Mouse (Mus musculus): ENCODE measurements around the gene Cfdp1. TPM values are rescaled to one million over a fixed set of nuclear protein-coding genes. Genes with fewer than 3 reads are reported as not detected.

The Cfdp1 gene
- 147 and 168 TPM in 2 replicates for total RNA-seq (2015)
- total RNA-seq (2017), result 176 and 251 TPM in 2 replicates

DNA sequence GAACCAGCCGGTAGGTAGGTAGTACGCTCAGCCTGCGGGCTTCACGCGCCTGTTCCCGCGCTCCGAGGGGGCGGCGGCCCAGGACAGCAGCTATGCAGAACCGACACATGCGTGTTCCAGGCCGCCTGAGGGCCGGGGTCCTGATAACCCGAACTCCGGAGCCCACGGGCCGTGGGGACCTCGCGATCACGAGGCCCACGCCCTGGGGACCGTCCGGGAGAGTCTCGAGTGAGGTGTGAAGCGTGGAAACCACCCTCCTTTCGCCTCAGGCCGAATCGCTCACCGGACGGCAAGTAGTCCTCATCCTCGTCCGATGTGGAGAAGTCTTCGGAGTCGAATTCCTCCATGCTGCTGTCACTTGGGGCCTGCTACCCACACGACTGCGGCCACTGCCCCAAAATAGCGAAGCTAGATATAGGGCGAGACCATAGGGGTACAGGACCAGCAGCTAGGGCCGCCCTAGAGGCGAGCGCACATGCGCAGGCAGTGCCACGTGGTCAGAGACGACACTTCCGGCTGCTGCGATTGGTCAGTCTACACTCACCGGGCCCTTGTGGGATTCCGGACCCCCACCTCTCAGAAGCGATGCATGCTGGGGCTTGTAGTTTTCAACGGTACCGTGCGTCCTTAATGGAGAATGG, at the start of gene Cfdp1:
TSS of gene Cfdp1 (minus strand) at position 431 of the 641 bp plus-strand sequence.
- ATAC-seq (replicated peaks; ENCODE audit: poor library complexity), result peak; percentile 97

- no peak for ATAC-seq (replicated peaks; ENCODE audit: poor library complexity)
Observed at GRCm38 (mm10) chr8:111902080-111902479, 48.0 kb upstream of the Cfdp1 start.

GRCm38 (mm10) chr8:111898586-111898985, 44.5 kb upstream of the Cfdp1 start:
- ATAC-seq (replicated peaks; ENCODE audit: poor library complexity), result no peak

GRCm38 (mm10) chr8:111894955-111895354, 40.9 kb upstream of the Cfdp1 start:
- ATAC-seq (replicated peaks; ENCODE audit: poor library complexity), result peak; percentile 60; the same call in 1 of the 2 replicates

DNA sequence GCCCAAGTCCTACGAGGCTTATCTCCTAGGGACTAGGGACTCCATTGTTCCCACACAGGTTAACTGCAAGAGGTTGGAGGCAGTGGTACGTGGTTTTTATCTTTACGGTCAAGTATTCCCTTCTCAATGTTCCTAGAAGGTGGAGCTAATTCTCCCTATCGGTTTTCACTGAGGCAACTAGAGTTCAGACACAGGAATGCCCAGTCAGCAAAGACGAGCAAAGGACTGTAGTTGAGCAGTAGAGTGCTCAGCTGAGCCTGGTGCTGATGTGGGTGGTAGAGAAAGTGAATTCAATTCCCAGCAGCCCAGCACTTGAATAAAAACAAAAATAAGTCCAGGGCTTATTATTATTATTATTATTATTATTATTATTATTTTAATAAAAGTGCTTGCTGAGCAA, 38.5 kb upstream of the Cfdp1 start:
- no peak for ATAC-seq (replicated peaks; ENCODE audit: poor library complexity)

DNA sequence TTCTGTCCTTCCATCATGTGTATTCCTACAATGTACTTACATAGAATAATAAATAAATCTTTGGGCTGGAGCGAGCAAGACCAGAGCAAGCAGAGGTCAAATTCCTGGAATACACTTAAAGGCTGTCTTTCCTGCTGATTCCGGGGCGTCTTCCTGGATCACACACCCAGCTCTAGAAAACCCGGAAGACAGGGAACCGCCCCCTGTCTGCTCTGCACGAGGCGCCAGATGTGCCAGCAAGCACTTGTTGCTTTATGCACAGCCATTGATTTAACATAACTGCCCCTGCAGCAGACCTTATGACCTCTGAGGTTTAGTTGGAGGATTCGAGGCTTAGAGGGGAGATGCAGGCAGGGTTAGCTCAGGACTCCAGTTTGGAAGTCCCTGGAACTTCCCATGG, 37.9 kb upstream of the Cfdp1 start:
- no peak for ATAC-seq (replicated peaks; ENCODE audit: poor library complexity)

GRCm38 (mm10) chr8:111890911-111891303, 36.8 kb upstream of the Cfdp1 start:
- no peak for ATAC-seq (replicated peaks; ENCODE audit: poor library complexity)

GRCm38 (mm10) chr8:111889931-111890910, 36.1 kb upstream of the Cfdp1 start:
- peak; percentile 52 for ATAC-seq (replicated peaks; ENCODE audit: poor library complexity)

- no peak for ATAC-seq (replicated peaks; ENCODE audit: poor library complexity)
Observed at GRCm38 (mm10) chr8:111888091-111888650, 34.1 kb upstream of the Cfdp1 start.

- peak; percentile 57; the same call in 1 of the 2 replicates for ATAC-seq (replicated peaks; ENCODE audit: poor library complexity)
Observed at GRCm38 (mm10) chr8:111887479-111887878, 33.4 kb upstream of the Cfdp1 start.

DNA sequence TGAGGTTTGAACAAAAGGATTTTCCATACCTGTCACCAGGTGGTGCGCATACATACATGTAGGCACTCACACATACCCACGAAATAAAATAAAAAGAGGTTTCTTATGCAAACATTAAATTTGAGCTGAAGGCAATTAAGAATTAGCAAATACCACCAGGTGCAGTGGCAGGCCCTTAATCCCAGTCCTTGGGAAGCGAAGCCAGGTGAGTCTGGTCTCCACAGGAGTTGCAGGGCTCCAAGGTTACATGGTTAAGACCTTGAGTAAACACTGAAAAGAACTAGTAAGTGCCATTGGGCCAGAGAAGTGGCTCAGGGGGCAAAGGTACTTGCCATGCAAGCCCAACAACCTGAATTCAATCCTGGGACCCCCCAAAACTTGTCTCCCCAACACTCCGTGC, 29.5 kb upstream of the Cfdp1 start:
- ATAC-seq (replicated peaks; ENCODE audit: poor library complexity), result no peak

GRCm38 (mm10) chr8:111881591-111881990, 27.5 kb upstream of the Cfdp1 start:
- peak; percentile 82 for ATAC-seq (replicated peaks; ENCODE audit: poor library complexity)

- peak; percentile 37; the same call in 1 of the 2 replicates for ATAC-seq (replicated peaks; ENCODE audit: poor library complexity)
Observed at GRCm38 (mm10) chr8:111877711-111878110, 23.6 kb upstream of the Cfdp1 start.

GRCm38 (mm10) chr8:111876355-111876948, 22.4 kb upstream of the Cfdp1 start, which contains the start of gene Tmem170:
TSS of gene Tmem170 (minus strand) at chr8:111876750.
- ATAC-seq (replicated peaks; ENCODE audit: poor library complexity), result peak; percentile 98

DNA sequence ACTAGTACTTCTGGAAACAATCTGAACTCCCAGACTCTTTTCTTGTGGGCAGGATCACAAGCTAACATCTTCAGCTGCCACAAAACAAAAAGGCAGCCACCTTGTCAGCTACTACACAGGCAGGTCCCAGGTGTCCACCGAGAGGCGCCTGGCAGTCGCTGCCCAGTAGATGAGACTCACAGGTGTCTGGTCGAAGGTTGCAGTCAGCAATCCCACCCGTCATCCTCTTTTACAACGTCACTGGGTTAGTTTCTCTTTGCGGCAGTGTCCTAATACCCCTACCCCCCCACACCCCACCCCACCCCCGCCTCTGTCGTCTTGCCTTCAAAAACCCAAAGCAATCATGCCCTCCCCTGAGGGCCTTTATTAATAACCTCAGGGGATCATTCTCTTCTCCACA, 21.7 kb upstream of the Cfdp1 start:
- ATAC-seq (replicated peaks; ENCODE audit: poor library complexity), result peak; percentile 17

- ATAC-seq (replicated peaks; ENCODE audit: poor library complexity), result no peak
Observed at GRCm38 (mm10) chr8:111871278-111871677, 17.2 kb upstream of the Cfdp1 start.

DNA sequence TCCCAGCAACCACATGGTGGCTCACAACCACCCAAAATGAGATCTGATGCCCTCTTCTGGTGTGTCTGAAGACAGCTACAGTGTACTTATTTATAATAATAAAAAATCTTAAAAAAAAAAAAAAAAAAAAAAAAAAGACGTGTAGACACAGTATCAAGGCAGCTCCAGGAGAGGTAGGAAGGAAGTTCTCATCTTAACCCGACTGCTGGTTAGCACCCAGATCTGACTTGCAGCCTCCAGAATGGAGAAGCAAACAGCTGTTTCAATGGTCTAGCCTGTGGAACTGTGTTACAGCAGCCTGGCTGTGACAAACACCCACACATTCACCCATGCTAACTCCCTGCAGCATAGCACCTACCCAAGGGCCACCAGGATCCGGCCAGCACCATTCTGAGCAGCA, 16.3 kb upstream of the Cfdp1 start:
- no peak for ATAC-seq (replicated peaks; ENCODE audit: poor library complexity)

- no peak for ATAC-seq (replicated peaks; ENCODE audit: poor library complexity)
Observed at GRCm38 (mm10) chr8:111868664-111869063, 14.6 kb upstream of the Cfdp1 start.

DNA sequence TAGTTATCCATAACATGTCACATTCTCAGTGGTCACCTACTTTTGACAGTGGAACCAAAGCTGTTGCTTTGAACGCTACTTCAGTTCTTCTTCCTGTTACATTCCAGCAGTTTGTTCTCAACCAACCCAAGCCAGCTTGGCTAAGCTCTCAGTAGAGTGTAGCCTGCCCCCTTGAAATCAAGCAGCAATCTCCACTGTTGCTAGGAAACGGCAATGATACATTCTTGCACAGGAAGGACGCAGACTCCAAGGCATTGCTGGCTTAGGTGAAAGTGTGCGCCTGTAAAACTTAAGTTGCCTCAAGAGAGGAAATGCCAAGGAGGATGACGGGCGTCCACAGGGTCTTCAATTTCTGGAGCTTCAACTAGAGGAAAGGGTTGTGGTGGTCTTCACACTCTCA, 11.8 kb upstream of the Cfdp1 start:
- no peak for ATAC-seq (replicated peaks; ENCODE audit: poor library complexity)

DNA sequence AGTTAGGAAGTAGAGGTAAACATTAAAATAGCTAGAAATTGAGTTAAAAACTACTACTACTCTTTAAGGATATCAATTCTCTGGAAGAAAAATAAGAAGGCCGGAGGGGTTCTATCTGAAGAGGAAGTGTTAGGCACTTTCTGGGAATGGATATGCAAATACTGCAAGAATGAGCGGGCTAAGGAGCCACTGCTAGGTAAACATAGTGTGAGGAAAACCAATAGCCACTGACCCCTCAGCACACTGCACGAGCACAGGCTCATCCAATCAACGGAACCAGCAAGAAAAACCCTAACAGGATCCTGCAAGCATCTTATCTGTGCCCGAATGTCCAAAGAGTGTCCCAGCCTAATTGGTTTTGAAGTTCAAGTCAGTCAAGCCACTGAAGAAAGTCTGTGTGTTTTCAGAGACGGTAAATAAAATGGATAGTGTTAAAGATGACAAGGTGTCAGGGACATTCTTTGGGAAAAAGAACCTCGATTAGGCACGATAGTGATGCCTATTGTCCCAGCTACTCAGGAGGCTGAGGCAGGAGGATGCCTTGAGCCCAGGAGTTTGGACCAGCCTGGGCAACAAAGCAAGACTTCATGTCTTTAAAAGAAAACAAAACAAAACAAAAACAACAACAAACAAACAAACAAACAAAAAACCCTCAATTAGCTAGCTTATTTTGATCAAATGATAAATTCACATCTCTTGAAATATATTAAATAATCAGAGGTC, 11.2 kb upstream of the Cfdp1 start:
- ATAC-seq (replicated peaks; ENCODE audit: poor library complexity), result no peak

Data from megakaryocyte progenitor cell, adult 5-6 weeks (primary cell).